ENCODE assay signal across 17 mouse cellular contexts in the genomic region with DNA sequence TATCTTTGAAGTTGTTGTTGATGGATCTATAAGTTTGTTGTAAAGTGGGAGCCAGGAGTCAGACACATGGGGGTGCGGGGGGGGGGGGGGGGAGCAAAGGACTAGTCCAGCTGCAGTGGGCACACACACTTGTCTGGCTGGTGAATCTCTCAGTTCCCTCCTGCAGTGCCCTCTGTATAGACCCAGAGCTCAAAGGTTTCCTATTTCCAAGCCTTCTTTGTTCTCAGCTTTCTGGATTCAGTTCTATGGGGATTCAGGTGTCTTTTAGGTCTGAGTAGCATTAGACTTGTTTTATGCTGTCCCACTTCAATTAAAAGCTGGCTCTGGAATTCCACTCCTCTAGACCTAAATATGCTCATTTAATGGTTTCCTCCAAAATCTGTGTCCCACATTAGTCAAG.
"Had no signal": no experiment of that assay in that cellular context is flagged by ENCODE, and none has a peak within 500 bp of the region (broad histone marks: within the 10 kb centered on the region; RNA-seq: fewer than 3 reads in every experiment).

No protein-coding gene starts in this region.

- H3K36me3 ChIP-seq: midbrain, embryonic 13.5 days; midbrain, embryonic 15.5 days; neural tube, embryonic 13.5 days; neural tube, embryonic 15.5 days had no signal

- H3K27me3 ChIP-seq: midbrain, embryonic 13.5 days; midbrain, embryonic 15.5 days; neural tube, embryonic 13.5 days; neural tube, embryonic 15.5 days had no signal

- H3K4me1 ChIP-seq: midbrain, embryonic 15.5 days had no signal

- ATAC-seq: midbrain, embryonic 13.5 days; midbrain, embryonic 15.5 days had no signal

- H3K27ac ChIP-seq: midbrain, embryonic 13.5 days; midbrain, embryonic 15.5 days; neural tube, embryonic 13.5 days; neural tube, embryonic 15.5 days had no signal

- H3K9ac ChIP-seq: lung, embryonic 14.5 days; midbrain, embryonic 13.5 days; midbrain, embryonic 15.5 days; neural tube, embryonic 13.5 days; neural tube, embryonic 15.5 days had no signal

- H3K4me2 ChIP-seq: lung, embryonic 14.5 days; midbrain, embryonic 11.5 days; midbrain, embryonic 13.5 days; midbrain, embryonic 15.5 days; neural tube, embryonic 13.5 days; neural tube, embryonic 15.5 days had no signal

- H3K9me3 ChIP-seq: midbrain, embryonic 13.5 days; midbrain, embryonic 15.5 days; neural tube, embryonic 13.5 days; neural tube, embryonic 15.5 days had no signal

- DNase-seq: lung, adult 18-20 months; lung, embryonic 14.5 days; lung, postnatal 10 days; lung, postnatal 4 days; retina, postnatal 1 day; right cerebral cortex, adult 18-20 months; right cerebral cortex, postnatal 25 days; right cerebral cortex, postnatal 4 days; spleen, adult 18-20 months; thymus, adult 18-20 months; thymus, postnatal 14 days; thymus, postnatal 36 days had no signal

- H3K4me3 ChIP-seq: midbrain, embryonic 13.5 days; midbrain, embryonic 15.5 days; neural tube, embryonic 13.5 days; neural tube, embryonic 15.5 days had no signal
